Mouse (Mus musculus): ENCODE data around the gene Cops4.

DNA sequence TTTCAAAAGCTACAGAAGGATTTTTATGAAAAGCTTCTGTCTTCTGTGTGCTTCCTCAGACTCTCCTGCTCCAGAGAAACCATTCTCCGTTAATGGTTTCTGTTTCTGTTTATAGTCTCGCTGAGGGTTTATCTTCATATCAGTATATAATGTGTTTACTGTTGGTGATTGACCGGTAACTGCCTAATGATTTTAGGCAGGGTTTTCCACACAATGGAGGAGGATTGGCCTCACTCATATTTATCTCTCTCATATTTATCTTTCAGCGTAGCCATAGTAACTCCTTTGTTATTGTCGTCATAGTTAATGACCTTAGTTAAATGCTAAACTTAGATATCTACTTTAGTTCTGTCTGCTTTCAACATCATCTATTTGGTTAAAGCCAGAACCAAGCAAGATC lies 72.4 kb downstream of the Cops4 start:
- TF ChIP-seq CTCF (IDR thresholded peaks at IDR 0.05; ENCODE audit: borderline replicate concordance, extremely low read depth, insufficient read depth, insufficient read length) = no peak
- no peak for TF ChIP-seq POLR2A (IDR thresholded peaks at IDR 0.05; ENCODE audit: borderline replicate concordance, extremely low read depth, insufficient read depth, insufficient read length, poor library complexity, severe bottlenecking)
